Mouse (Mus musculus) heart, embryonic 16.5 days (tissue): ENCODE measurements at regions not wholly inside any gene's neighbourhood (a gene's known extent, or its start where the extent isn't known, plus 50 kb on each side); places are given as distances from the start of the nearest gene placed in this dataset.

Source experiments
- ATAC-seq: fragments of 200-750 bp; cut with Nextera tagmentation; replicated peaks from 2 replicates; pipeline ENCODE4 v1.8.0; 2017; ENCODE audit warnings: moderate number of reproducible peaks; ENCODE audit not compliant: insufficient read depth, low FRiP score; ENCODE audit errors: extremely low read depth
- H3K27ac ChIP-seq: fragments of 300-500 bp; sonication (generic); 2 replicates; pipeline ENCODE4 v1.5.1; 2014; ENCODE audit warnings: mild to moderate bottlenecking, low read length, control low read depth, moderate library complexity
- H3K27me3 ChIP-seq: fragments of 300-500 bp; sonication (generic); 2 replicates; pipeline ENCODE4 v1.6.1; 2014; ENCODE audit warnings: low read length, mixed read lengths; ENCODE audit not compliant: control insufficient read depth, insufficient read depth
- H3K36me3 ChIP-seq: fragments of 300-500 bp; sonication (generic); 2 replicates; pipeline ENCODE4 v1.6.1; 2014; ENCODE audit not compliant: control insufficient read depth, insufficient read depth
- H3K4me1 ChIP-seq: fragments of 300-500 bp; sonication (generic); 2 replicates; pipeline ENCODE4 v1.6.1; 2014; ENCODE audit warnings: low read length, mixed read lengths; ENCODE audit not compliant: control insufficient read depth, insufficient read depth
- H3K4me2 ChIP-seq: fragments of 300-500 bp; sonication (generic); 2 replicates; pipeline ENCODE4 v1.6.1; 2014; ENCODE audit warnings: low read depth, mild to moderate bottlenecking, control low read depth, low read length
- H3K4me3 ChIP-seq: fragments of 300-500 bp; sonication (generic); 2 replicates; pipeline ENCODE4 v1.5.1; 2014; ENCODE audit warnings: mild to moderate bottlenecking, control low read depth, low read length
- H3K9ac ChIP-seq: fragments of 300-500 bp; sonication (generic); 2 replicates; pipeline ENCODE4 v1.6.1; 2014; ENCODE audit warnings: low read length, control low read depth
- H3K9me3 ChIP-seq: fragments of 300-500 bp; sonication (generic); replicated peaks from 2 replicates; pipeline ENCODE4 v1.6.1; 2016; ENCODE audit warnings: low read length; ENCODE audit not compliant: control insufficient read depth
- WGBS: fragments of 180-500 bp; shearing (Covaris S2); extraction: QIAGEN DNeasy Blood & Tissue Kit; methylation state at CpG from one replicate; pipeline ENCODE4 v1.1.7; 2014; 5-methylcytosine and 5-hydroxymethylcytosine counted together

GRCm38 (mm10) chr11:111443381-111443780, 377.4 kb downstream of the Kcnj2 start:
- WGBS: 82% methylated on average over 1 of the region's 1 CpGs
- H3K4me1 ChIP-seq: no peaks in the 10 kb centered on the region
- H3K36me3 ChIP-seq: no peaks in the 10 kb centered on the region
- no peak overlapping the region for H3K9ac ChIP-seq
- H3K4me3 ChIP-seq: no peak overlapping the region
- no peak overlapping the region for H3K4me2 ChIP-seq
- no peaks in the 10 kb centered on the region for H3K9me3 ChIP-seq
- no peaks in the 10 kb centered on the region for H3K27me3 ChIP-seq
- H3K27ac ChIP-seq: no peak overlapping the region
- ATAC-seq: no peak

GRCm38 (mm10) chr11:111444791-111445190, 378.8 kb downstream of the Kcnj2 start:
- no peaks in the 10 kb centered on the region for H3K27me3 ChIP-seq
- H3K4me3 ChIP-seq: no peak overlapping the region
- ATAC-seq: no peak
- no peaks in the 10 kb centered on the region for H3K36me3 ChIP-seq
- no peak overlapping the region for H3K4me2 ChIP-seq
- H3K27ac ChIP-seq: no peak overlapping the region
- H3K4me1 ChIP-seq: no peaks in the 10 kb centered on the region; the same call in 1 of the 2 replicates
- H3K9me3 ChIP-seq: no peaks in the 10 kb centered on the region
- WGBS: 58% methylated on average over 4 of the region's 4 CpGs
- H3K9ac ChIP-seq: no peak overlapping the region

- Histone ChIP-seq H3K4me1 (peaks cover 6% of the 10 kb centered on the region), H3K36me3 (no peaks in the 10 kb centered on the region), H3K4me2 (no peak overlapping the region), H3K9ac (no peak overlapping the region), H3K4me3 (no peak overlapping the region), H3K27ac (no peak overlapping the region), H3K9me3 (no peaks in the 10 kb centered on the region), H3K27me3 (no peaks in the 10 kb centered on the region)
- 14% methylated on average over 4 of the region's 4 CpGs for WGBS
- no peak for ATAC-seq
Observed at GRCm38 (mm10) chr11:111445764-111446163, 379.8 kb downstream of the Kcnj2 start.

GRCm38 (mm10) chr11:111450811-111451494, 385.0 kb downstream of the Kcnj2 start:
- peak; percentile 80 for ATAC-seq
- no peaks in the 10 kb centered on the region for H3K27me3 ChIP-seq
- H3K4me3 ChIP-seq: peak overlapping the region; percentile 29
- H3K4me2 ChIP-seq: peak overlapping the region; percentile 41
- no peak overlapping the region for H3K9ac ChIP-seq
- WGBS: 38% methylated on average over 3 of the region's 3 CpGs
- H3K9me3 ChIP-seq: no peaks in the 10 kb centered on the region
- peaks cover 8% of the 10 kb centered on the region for H3K4me1 ChIP-seq
- H3K27ac ChIP-seq: peak overlapping the region; percentile 33
- no peaks in the 10 kb centered on the region for H3K36me3 ChIP-seq

GRCm38 (mm10) chr11:111460046-111460445, 394.1 kb downstream of the Kcnj2 start:
- H3K4me1 ChIP-seq: no peaks in the 10 kb centered on the region
- H3K36me3 ChIP-seq: no peaks in the 10 kb centered on the region
- H3K4me2 ChIP-seq: no peak overlapping the region
- no peak overlapping the region for H3K27ac ChIP-seq
- 57% methylated on average over 10 of the region's 10 CpGs for WGBS
- no peak overlapping the region for H3K9ac ChIP-seq
- no peak for ATAC-seq
- H3K9me3 ChIP-seq: no peaks in the 10 kb centered on the region
- H3K27me3 ChIP-seq: no peaks in the 10 kb centered on the region
- no peak overlapping the region for H3K4me3 ChIP-seq

GRCm38 (mm10) chr11:111484981-111485380, 419.0 kb downstream of the Kcnj2 start:
- H3K27ac ChIP-seq: no peak overlapping the region
- no peak overlapping the region for H3K4me3 ChIP-seq
- H3K4me2 ChIP-seq: no peak overlapping the region
- WGBS: 69% methylated on average over 6 of the region's 6 CpGs
- no peaks in the 10 kb centered on the region for H3K9me3 ChIP-seq
- H3K36me3 ChIP-seq: no peaks in the 10 kb centered on the region
- H3K4me1 ChIP-seq: no peaks in the 10 kb centered on the region
- ATAC-seq: no peak
- no peaks in the 10 kb centered on the region for H3K27me3 ChIP-seq
- no peak overlapping the region for H3K9ac ChIP-seq

- Histone ChIP-seq H3K27ac (no peak overlapping the region), H3K9me3 (no peaks in the 10 kb centered on the region), H3K4me2 (no peak overlapping the region), H3K9ac (no peak overlapping the region), H3K27me3 (no peaks in the 10 kb centered on the region), H3K36me3 (no peaks in the 10 kb centered on the region), H3K4me3 (no peak overlapping the region), H3K4me1 (no peaks in the 10 kb centered on the region)
- ATAC-seq: no peak
- 62% methylated on average over 4 of the region's 4 CpGs for WGBS
Observed at GRCm38 (mm10) chr11:111512471-111512870, 446.5 kb downstream of the Kcnj2 start.

GRCm38 (mm10) chr11:111522716-111523115, 456.8 kb downstream of the Kcnj2 start:
- no peak overlapping the region for H3K4me2 ChIP-seq
- H3K27ac ChIP-seq: no peak overlapping the region
- H3K4me1 ChIP-seq: no peaks in the 10 kb centered on the region
- H3K9ac ChIP-seq: no peak overlapping the region
- H3K36me3 ChIP-seq: no peaks in the 10 kb centered on the region
- H3K9me3 ChIP-seq: no peaks in the 10 kb centered on the region; the same call in 1 of the 2 replicates
- no peak overlapping the region for H3K4me3 ChIP-seq
- 64% methylated on average over 8 of the region's 8 CpGs for WGBS
- ATAC-seq: no peak
- H3K27me3 ChIP-seq: no peaks in the 10 kb centered on the region

- WGBS: 64% methylated on average over 8 of the region's 8 CpGs
- Histone ChIP-seq H3K4me2 (no peak overlapping the region), H3K9me3 (no peaks in the 10 kb centered on the region; the same call in 1 of the 2 replicates), H3K36me3 (no peaks in the 10 kb centered on the region), H3K9ac (no peak overlapping the region), H3K4me3 (no peak overlapping the region), H3K27ac (no peak overlapping the region), H3K4me1 (no peaks in the 10 kb centered on the region), H3K27me3 (no peaks in the 10 kb centered on the region)
- ATAC-seq: no peak
Observed at GRCm38 (mm10) chr11:111523465-111523864, 457.5 kb downstream of the Kcnj2 start.
